Mouse (Mus musculus) megakaryocyte, embryonic 14.5 days (primary cell): ENCODE measurements around the gene Scfd2.

Source experiments
- FLI1 ChIP-seq: IDR thresholded peaks from 2 replicates; pipeline ENCODE4 v1.6.1; 2012; ENCODE audit warnings: low read length, inconsistent platforms, mixed read lengths
- GATA1 ChIP-seq: IDR thresholded peaks from 3 replicates; pipeline ENCODE4 v1.6.1; 2012; ENCODE audit warnings: mixed read lengths, low read length, inconsistent platforms, borderline replicate concordance

DNA sequence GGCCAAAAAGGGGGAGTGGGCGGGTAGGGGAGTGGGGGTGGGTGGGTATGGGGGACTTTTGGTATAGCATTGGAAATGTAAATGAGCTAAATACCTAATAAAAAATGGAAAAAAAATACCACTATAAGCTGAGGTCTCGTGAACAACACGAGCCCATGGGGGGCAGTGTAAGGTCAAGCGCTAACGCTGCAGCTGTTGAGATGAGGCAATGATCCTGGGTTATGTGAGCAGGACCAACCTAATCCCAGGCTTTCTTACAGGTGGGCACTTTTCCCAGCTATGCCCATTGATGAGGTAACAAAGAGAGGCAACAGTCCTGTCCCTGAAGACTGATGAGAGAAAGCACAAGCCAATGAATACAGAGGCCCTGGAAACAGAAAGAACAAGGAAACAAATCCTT, 126.7 kb downstream of the Scfd2 start:
- no peak for TF ChIP-seq GATA1
- TF ChIP-seq FLI1: no peak
